Mouse (Mus musculus) MEL (cell line): ENCODE data around the gene Tubg2. TPM values are rescaled to one million over a fixed set of nuclear protein-coding genes. Genes with fewer than 3 reads are reported as not detected.

Source experiments
- DNase-seq: peaks from one replicate; pipeline ENCODE4 v3.0.0; 2011; ENCODE audit warnings: low read depth, low spot score
- H3K27ac ChIP-seq: 2 replicates; pipeline ENCODE4 v1.5.1; 2012; ENCODE audit warnings: low read depth, mild to moderate bottlenecking, control low read depth, low read length, moderate library complexity; ENCODE audit not compliant: control insufficient read depth
- H3K27me3 ChIP-seq, 2 experiments: fragments of 150-350 bp in 1 of 2; sonication (generic) in 1 of 2; 2 replicates each; pipeline ENCODE4 v1.6.1; 2012; ENCODE audit warnings: low read length in 2 of 2, mild to moderate bottlenecking in 2 of 2, improper control_type of control experiment in 1 of 2, moderate library complexity in 1 of 2; ENCODE audit not compliant: insufficient read depth in 2 of 2, control insufficient read depth in 1 of 2
- H3K36me3 ChIP-seq, 2 experiments: 2 replicates each; pipeline ENCODE4 v1.6.1; 2012 to 2014; ENCODE audit warnings: low read length in 2 of 2, improper control_type of control experiment in 1 of 2, inconsistent platforms in 1 of 2, mild to moderate bottlenecking in 1 of 2; ENCODE audit not compliant: insufficient read depth in 2 of 2, control insufficient read depth in 1 of 2
- H3K4me1 ChIP-seq, 2 experiments: fragments of 150-350 bp in 1 of 2; sonication (generic) in 1 of 2; 2 replicates each; pipeline ENCODE4 v1.6.1; 2012; ENCODE audit warnings: low read length in 2 of 2, improper control_type of control experiment in 1 of 2, mild to moderate bottlenecking in 1 of 2; ENCODE audit not compliant: insufficient read depth in 2 of 2, control insufficient read depth in 1 of 2
- H3K4me3 ChIP-seq, 2 experiments: fragments of 150-350 bp in 1 of 2; sonication (generic) in 1 of 2; 2 replicates each; pipeline ENCODE4 v1.5.1; 2012; ENCODE audit warnings: low read depth in 2 of 2, low read length in 2 of 2, mild to moderate bottlenecking in 2 of 2, moderate library complexity in 2 of 2, control low read depth in 1 of 2, improper control_type of control experiment in 1 of 2; ENCODE audit not compliant: control insufficient read depth in 1 of 2, insufficient read depth in 1 of 2
- H3K79me2 ChIP-seq: 2 replicates; pipeline ENCODE4 v1.6.1; 2012; ENCODE audit warnings: mild to moderate bottlenecking, low read length, moderate library complexity; ENCODE audit not compliant: control insufficient read depth, poor library complexity, insufficient read depth
- H3K9ac ChIP-seq: 2 replicates; pipeline ENCODE4 v1.6.1; 2012; ENCODE audit warnings: low read depth, mild to moderate bottlenecking, control low read depth, low read length, moderate library complexity; ENCODE audit not compliant: control insufficient read depth, poor library complexity, severe bottlenecking
- H3K9me3 ChIP-seq: fragments of 150-350 bp; sonication (generic); replicated peaks from 2 replicates; pipeline ENCODE4 v1.6.1; 2012; ENCODE audit warnings: mild to moderate bottlenecking, low read length, improper control_type of control experiment, moderate library complexity; ENCODE audit not compliant: insufficient read depth
- CHD1 ChIP-seq: IDR thresholded peaks from 2 replicates; pipeline ENCODE4 v1.6.1; 2012; ENCODE audit warnings: low read depth, mild to moderate bottlenecking, inconsistent platforms, low read length, improper control_type of control experiment
- CTCF ChIP-seq, 3 experiments: IDR thresholded peaks in 2 of 3; conservative IDR thresholded peaks in 1 of 3; 2 replicates each; pipeline ENCODE4 v1.5.1; 2011 to 2012; ENCODE audit warnings: low read length in 3 of 3, low read depth in 2 of 3, mild to moderate bottlenecking in 2 of 3, improper control_type of control experiment in 1 of 3, inconsistent platforms in 1 of 3, mixed read lengths in 1 of 3, moderate library complexity in 1 of 3; ENCODE audit not compliant: control insufficient read depth in 1 of 3, insufficient read depth in 1 of 3, poor library complexity in 1 of 3, severe bottlenecking in 1 of 3
- E2F4 ChIP-seq: IDR thresholded peaks from 2 replicates; pipeline ENCODE4 v1.6.1; 2011; ENCODE audit warnings: low read depth, low read length, improper control_type of control experiment, borderline replicate concordance
- ELF1 ChIP-seq: IDR thresholded peaks from 2 replicates; pipeline ENCODE4 v1.6.1; 2014; ENCODE audit warnings: low read depth, mild to moderate bottlenecking, inconsistent platforms, low read length, improper control_type of control experiment, moderate library complexity
- EP300 ChIP-seq, 2 experiments: IDR thresholded peaks; 2 replicates each; pipeline ENCODE4 v1.6.1; 2011; ENCODE audit warnings: improper control_type of control experiment in 2 of 2, low read length in 2 of 2, low read depth in 1 of 2, mild to moderate bottlenecking in 1 of 2
- GABPA ChIP-seq: IDR thresholded peaks from 2 replicates; pipeline ENCODE4 v1.6.1; 2012; ENCODE audit warnings: low read depth, mild to moderate bottlenecking, inconsistent platforms, low read length, improper control_type of control experiment, moderate library complexity
- HCFC1 ChIP-seq: IDR thresholded peaks from 2 replicates; pipeline ENCODE4 v1.6.1; 2012; ENCODE audit warnings: low read depth, mild to moderate bottlenecking, inconsistent platforms, low read length, improper control_type of control experiment, moderate library complexity
- JUND ChIP-seq: IDR thresholded peaks from 2 replicates; pipeline ENCODE4 v1.6.1; 2011; ENCODE audit warnings: low read depth, mild to moderate bottlenecking, improper control_type of control experiment, low read length
- MAFK ChIP-seq: IDR thresholded peaks from 2 replicates; pipeline ENCODE4 v1.6.1; 2011; ENCODE audit warnings: low read depth, mild to moderate bottlenecking, low read length, improper control_type of control experiment, borderline replicate concordance
- MAZ ChIP-seq: IDR thresholded peaks from 2 replicates; pipeline ENCODE4 v1.6.1; 2012; ENCODE audit warnings: low read depth, mild to moderate bottlenecking, inconsistent platforms, low read length, improper control_type of control experiment
- POLR2A ChIP-seq, 2 experiments: IDR thresholded peaks; 2 replicates each; pipeline ENCODE4 v1.6.1; 2011 to 2012; ENCODE audit warnings: low read length in 2 of 2, mild to moderate bottlenecking in 2 of 2, control low read depth in 1 of 2, improper control_type of control experiment in 1 of 2, low read depth in 1 of 2, moderate library complexity in 1 of 2; ENCODE audit not compliant: control insufficient read depth in 1 of 2, insufficient read depth in 1 of 2, poor library complexity in 1 of 2
- POLR2AphosphoS2 ChIP-seq: IDR thresholded peaks from 2 replicates; pipeline ENCODE4 v1.6.1; 2011; ENCODE audit warnings: low read length, improper control_type of control experiment
- RCOR1 ChIP-seq: IDR thresholded peaks from 2 replicates; pipeline ENCODE4 v1.6.1; 2012; ENCODE audit warnings: low read depth, mild to moderate bottlenecking, inconsistent platforms, low read length, improper control_type of control experiment
- TBP ChIP-seq: IDR thresholded peaks from 2 replicates; pipeline ENCODE4 v1.8.0; 2011; ENCODE audit warnings: low read depth, low read length, improper control_type of control experiment
- TCF12 ChIP-seq: IDR thresholded peaks from 2 replicates; pipeline ENCODE4 v1.6.1; 2014; ENCODE audit warnings: low read depth, mild to moderate bottlenecking, inconsistent platforms, low read length, improper control_type of control experiment, moderate library complexity
- USF1 ChIP-seq: IDR thresholded peaks from 2 replicates; pipeline ENCODE4 v1.6.1; 2014; ENCODE audit warnings: low read depth, mild to moderate bottlenecking, inconsistent platforms, low read length, improper control_type of control experiment, moderate library complexity
- ZC3H11A ChIP-seq: IDR thresholded peaks from 2 replicates; pipeline ENCODE4 v1.6.1; 2012; ENCODE audit warnings: low read depth, mild to moderate bottlenecking, inconsistent platforms, low read length, improper control_type of control experiment
- ZNF384 ChIP-seq: IDR thresholded peaks from 2 replicates; pipeline ENCODE4 v1.6.1; 2012; ENCODE audit warnings: low read depth, mild to moderate bottlenecking, inconsistent platforms, low read length, improper control_type of control experiment
- polyA plus RNA-seq, 2 experiments: library from polyadenylated mRNA; stranded (reverse) in 1 of 2; unstranded in 1 of 2; fragments of >175 nt in 1 of 2; fragments of >200 nt in 1 of 2; gene quantifications; 2 replicates each; pipeline versions ENCODE4 v1.2.1 to v1.2.4; 2012; ENCODE audit warnings: low replicate concordance in 2 of 2, low read depth in 1 of 2; ENCODE audit not compliant: insufficient read length in 2 of 2, insufficient read depth in 1 of 2, missing spikeins in 1 of 2
- total RNA-seq: library from RNA; depleted of rRNA; stranded (reverse); fragments of 300-350 nt; gene quantifications from 2 replicates; pipeline ENCODE4 v1.2.3, GENCODE M21; 2012

Gene Tubg2
- total and polyA plus RNA-seq, 3 experiments = not detected

GRCm38 (mm10) chr11:101149178-101150105, 6.3 kb upstream of the Tubg2 start:
- H3K27ac ChIP-seq = no peak overlapping the region
- peak; percentile 82 for DNase-seq
- H3K27me3 ChIP-seq = no peaks in the 10 kb centered on the region; a peak in 4 of 4 replicates
- no peak overlapping the region for H3K4me3 ChIP-seq
- peaks cover 3 to 9% of the 10 kb centered on the region in 2 experiments; a peak in 2 of 4 replicates for H3K4me1 ChIP-seq
- H3K9ac ChIP-seq = no peak overlapping the region
- H3K79me2 ChIP-seq = no peaks in the 10 kb centered on the region
- no peak for TF ChIP-seq ZC3H11A
- no peak for TF ChIP-seq CHD1
- TF ChIP-seq ELF1 = no peak
- no peak for TF ChIP-seq RCOR1
- no peak for TF ChIP-seq POLR2AphosphoS2
- no peak for TF ChIP-seq MAFK
- TF ChIP-seq HCFC1 = no peak
- 0 out of 2 replicates have a peak, but pooled peaks have one; percentile 39 for TF ChIP-seq TBP
- no peak for TF ChIP-seq GABPA
- TF ChIP-seq USF1 = no peak
- peak in 1 of 2 experiments; percentile 14; a peak in 1 of 4 replicates for TF ChIP-seq EP300 (IDR thresholded peaks at IDR 0.05; ENCODE audit: low read depth in 1 of 2, low read length in 2 of 2)
- no peak for TF ChIP-seq JUND
- 0 out of 2 replicates have a peak, but pooled peaks have one; percentile 12 for TF ChIP-seq ZNF384
- no peak for TF ChIP-seq CTCF (IDR thresholded peaks at IDR 0.05 in 2 of 3, conservative IDR thresholded peaks at IDR 0.05 in 1 of 3; ENCODE audit: control insufficient read depth in 1 of 3, insufficient read depth in 1 of 3, low read depth in 2 of 3, low read length in 3 of 3, poor library complexity in 1 of 3, severe bottlenecking in 1 of 3)
- no peak for TF ChIP-seq POLR2A (IDR thresholded peaks at IDR 0.05; ENCODE audit: control insufficient read depth in 1 of 2, insufficient read depth in 1 of 2, low read depth in 1 of 2, low read length in 2 of 2, poor library complexity in 1 of 2)
- TF ChIP-seq MAZ = no peak
- TF ChIP-seq TCF12 = no peak
- H3K9me3 ChIP-seq = no peaks in the 10 kb centered on the region
- no peaks in the 10 kb centered on the region; a peak in 1 of 4 replicates for H3K36me3 ChIP-seq

GRCm38 (mm10) chr11:101151063-101151462, 4.6 kb upstream of the Tubg2 start:
- no peak for DNase-seq
- Histone ChIP-seq H3K27me3 (no peaks in the 10 kb centered on the region; a peak in 3 of 4 replicates), H3K4me3 (no peak overlapping the region), H3K36me3 (no peaks in the 10 kb centered on the region; a peak in 1 of 4 replicates), H3K9ac (no peak overlapping the region), H3K9me3 (no peaks in the 10 kb centered on the region), H3K27ac (no peak overlapping the region), H3K79me2 (no peaks in the 10 kb centered on the region), H3K4me1 (peaks cover 3 to 9% of the 10 kb centered on the region in 2 experiments; a peak in 2 of 4 replicates)
- TF ChIP-seq CTCF (IDR thresholded peaks at IDR 0.05 in 2 of 3, conservative IDR thresholded peaks at IDR 0.05 in 1 of 3; ENCODE audit: control insufficient read depth in 1 of 3, insufficient read depth in 1 of 3, low read depth in 2 of 3, low read length in 3 of 3, poor library complexity in 1 of 3, severe bottlenecking in 1 of 3) (peak in 1 of 3 experiments; percentile 21; a peak in 1 of 6 replicates), RCOR1 (no peak), POLR2AphosphoS2 (no peak), E2F4 (no peak), ZNF384 (peak; percentile 82)
